Mouse (Mus musculus) neural tube, embryonic 10.5 days (tissue): Measurements from ENCODE around the gene Arhgap9.

ENCODE experiments used
- DNase-seq: peaks from one replicate; pipeline ENCODE4 v3.0.0-alpha.2; 2017; ENCODE audit warnings: low spot score; ENCODE audit errors: extremely low spot score

Arhgap9 gene

DNA sequence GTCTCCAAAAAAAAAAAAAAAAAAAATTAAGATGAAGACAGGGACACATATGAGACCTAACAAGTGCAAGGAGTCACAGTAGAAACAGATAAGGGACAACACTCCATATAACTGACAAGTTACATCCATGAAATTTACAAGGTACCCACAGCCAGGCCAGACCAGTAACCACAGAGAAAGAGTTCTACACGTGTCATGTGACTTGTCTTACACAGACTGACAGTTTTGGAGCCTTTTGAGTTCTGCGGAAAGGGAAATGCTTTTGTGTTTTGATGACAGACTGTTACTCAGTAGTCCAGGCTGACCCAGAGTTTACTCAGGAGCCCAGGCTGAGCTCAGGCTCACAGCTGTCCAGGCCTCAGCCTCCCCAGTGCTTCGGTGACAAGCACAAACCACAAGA lies 21.3 kb downstream of the Arhgap9 start:
- no peak for DNase-seq

DNA sequence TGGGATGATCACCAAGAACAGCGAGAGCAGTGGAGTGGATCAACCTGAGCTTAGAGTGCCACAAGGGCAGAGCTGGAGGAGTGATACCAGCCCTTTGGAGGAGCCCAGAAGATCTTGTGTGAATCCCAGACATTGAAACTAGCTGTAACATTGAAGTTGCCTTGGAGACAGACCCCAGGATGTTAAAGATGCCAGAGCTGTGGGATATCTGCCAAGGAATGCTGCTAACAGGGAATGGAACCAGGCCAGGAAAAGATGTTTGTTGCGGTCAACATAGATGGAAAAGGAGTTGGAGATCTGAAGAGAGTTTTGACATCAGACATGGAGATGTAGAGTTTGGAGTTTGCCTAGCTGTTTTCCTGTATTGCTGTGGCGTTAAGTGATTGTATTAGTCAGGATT lies 24.4 kb downstream of the Arhgap9 start:
- DNase-seq: no peak

DNA sequence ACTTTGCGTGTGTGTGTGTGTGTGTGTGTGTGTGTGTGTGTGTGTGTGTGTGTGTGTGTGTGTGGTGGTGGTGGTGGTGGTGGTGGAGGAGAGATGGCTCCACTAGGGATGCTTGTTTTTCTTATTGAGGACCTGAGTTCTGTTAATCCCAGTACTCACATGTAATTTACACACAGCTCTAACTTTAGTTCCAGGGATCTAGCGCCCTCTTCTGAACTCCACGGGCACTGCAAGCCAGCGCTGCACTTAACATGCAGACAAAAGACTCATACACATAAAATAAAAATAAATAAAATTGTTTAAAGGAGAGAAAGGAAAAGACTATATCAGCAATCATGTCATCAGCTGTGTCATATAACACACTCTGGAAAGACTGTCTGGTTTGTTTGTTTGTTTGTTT lies 27.2 kb downstream of the Arhgap9 start:
- DNase-seq: peak; percentile 13

DNA sequence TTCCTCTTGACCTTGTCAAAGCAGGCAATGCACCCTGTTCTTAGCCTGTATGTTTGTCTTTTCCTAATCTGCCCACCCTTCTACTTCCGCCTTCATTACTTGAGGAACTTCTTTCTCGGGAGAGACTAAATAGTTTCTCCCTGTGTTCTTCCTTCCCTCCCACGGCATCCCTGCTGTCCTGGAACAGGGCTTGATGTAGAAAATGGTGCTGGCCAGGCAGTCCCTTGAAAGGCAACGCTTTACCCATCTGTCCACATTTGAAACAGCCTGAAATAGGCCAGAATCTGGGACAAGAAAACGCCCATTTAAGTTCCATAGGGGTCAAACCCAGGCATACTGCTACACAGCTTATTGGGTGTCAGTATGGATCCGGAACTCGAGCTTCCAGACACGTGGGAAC lies 28.0 kb downstream of the Arhgap9 start:
- DNase-seq: no peak

DNA sequence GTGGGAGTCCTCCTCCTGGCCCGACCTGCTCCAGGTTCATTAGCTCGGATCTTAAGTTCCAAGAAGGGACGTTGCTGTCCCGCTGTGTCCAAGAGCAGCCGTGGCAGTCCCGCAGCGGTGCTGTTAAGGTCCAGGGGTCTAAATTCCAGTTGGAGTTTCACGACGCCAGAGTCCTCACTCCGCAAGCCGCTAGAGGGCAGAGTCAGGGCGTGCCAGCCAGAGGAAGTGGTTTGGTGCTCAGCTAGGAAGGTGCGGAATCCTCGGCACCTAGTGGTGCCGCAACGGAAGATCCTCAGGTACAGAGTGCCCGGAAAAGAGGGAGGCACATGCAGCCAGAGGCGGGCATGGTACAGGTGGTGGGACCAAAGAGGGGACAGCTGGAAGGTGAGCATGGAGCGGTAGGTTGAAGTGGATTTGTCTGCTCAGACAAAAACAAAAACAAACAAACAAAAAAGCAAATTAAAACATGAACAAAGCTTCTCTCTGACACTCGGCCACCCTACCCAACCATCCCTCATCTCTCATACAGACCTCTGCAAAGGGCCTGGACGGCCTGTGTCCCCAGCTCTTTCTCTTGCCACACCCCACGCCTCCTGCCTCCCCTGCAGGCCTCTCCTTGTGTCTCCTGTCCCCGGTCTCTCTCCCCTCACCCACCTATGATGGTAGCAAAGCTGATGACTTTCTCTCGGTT lies 29.0 kb downstream of the Arhgap9 start:
- peak; percentile 72 for DNase-seq

DNA sequence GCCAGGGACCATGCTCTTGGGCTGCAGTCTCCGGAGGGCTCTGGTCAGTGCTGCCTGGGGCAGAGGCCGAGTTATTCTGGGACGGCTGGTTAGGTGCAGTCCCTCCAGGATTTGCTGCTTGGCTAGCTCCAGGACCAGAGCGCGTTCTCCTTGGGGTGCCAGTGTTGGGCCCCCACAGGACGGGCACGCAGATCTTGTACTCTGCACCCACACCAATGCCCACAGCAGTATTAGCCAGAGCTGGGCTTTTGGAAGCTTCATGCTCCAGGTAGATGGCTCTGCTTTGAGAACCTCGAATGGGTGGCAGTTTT lies 29.5 kb downstream of the Arhgap9 start:
- no peak for DNase-seq

DNA sequence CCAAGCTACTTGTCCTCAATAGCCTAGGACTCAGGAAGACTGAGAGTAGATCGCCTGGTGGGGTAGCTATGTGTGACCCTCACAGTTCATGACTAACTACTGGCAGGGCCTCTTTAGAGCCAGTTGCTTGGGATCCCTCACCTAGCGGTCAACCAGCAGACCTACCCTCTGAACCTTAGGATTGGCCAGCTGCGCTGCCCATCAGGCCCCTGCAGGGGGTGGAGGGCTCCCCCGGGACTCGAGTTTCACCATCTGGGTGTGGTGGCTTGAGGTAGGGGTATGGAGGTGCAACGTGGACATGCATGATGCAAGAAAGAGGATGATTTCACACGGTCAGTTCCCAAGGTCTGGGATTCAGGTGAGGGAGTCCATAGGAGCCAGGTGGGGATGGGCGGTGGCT lies 30.0 kb downstream of the Arhgap9 start:
- no peak for DNase-seq

DNA sequence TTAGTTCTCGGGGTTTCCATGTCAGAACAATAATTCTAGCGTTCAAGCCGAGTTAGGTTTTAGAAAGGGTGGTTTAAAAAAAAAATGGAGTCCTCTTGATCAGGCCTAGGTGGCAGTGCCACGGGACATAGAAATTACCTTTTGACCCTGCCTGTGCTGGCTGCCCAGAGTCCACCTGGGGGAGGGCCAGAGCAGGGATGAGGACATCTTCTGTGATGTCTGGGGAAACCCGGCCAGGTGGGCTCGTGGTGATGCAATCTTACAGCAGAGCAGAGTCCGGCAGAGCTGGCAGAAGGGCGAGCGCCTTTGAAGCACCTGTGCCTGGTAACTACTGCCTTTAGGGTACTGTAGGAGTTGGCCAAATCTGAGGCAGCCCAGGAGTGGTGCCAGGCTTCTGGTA lies 30.4 kb downstream of the Arhgap9 start:
- no peak for DNase-seq

DNA sequence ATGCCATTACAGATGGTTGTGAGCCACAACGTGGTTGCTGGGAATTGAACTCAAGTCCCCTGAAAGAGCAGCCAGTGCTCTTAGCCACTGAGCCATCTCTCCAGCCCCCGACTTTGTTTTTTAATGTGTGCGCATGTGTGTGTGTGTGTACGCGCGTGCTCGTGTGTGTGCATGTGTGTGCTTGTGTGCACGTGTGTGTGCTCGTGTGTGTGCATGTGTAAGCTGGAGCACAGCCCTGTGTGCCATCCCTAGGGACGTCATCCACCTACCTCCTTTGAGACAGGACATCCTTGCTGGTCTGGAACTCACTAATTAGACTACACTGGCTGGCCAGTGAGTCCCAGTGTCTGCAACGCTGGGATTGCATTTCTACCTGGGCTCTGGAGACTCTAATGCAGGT lies 31.0 kb downstream of the Arhgap9 start:
- no peak for DNase-seq

DNA sequence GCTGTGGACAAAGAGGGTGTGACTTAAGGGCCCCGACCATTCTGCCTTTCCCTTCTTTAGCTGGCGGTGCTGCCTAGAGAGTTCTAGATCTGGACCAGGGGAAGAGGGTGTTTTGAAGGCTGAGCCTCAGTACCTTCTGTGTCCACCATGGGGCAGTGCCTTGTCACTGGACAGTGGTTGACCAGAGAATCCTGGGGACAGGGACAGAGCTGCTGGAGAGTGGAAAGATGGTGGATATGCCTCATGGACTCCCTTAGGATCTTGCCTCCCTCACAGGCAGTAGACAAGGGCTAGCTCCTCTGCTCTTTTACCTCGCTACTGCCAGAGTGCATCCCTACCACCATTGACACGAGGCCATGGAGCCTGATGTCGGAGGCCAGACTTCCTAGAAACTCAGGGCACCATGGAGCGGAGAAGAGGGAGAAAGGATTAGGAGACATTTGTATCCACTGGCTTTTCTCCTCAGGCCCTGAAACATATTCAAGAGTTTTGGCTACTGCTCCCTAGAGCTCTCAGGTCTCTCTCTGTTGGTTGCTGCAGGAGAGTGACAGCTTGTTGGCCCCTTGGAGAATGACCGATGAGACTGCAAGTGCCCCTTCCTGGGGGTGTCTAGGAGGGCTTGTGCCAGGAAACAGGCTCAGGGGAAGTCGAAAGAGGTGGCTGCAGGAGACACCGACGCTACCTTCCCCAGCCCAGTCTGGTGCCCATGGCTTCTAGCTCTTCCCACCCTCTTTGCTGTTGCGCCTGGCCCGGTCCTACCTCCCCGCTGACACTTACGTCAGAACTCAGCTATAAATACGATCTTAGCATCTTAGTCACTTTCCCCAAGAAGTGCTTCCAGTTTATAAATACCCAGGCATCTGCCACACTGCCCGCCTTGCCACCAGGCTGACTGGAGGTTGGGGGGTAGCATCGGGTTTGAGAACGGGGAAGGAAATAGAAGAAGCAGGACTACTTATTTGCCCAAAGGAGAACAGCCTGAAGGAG lies 32.4 kb downstream of the Arhgap9 start, which contains the start of gene Inhbe:
Inhbe (minus strand) TSS at position 503 of the 987 bp plus-strand sequence.
- DNase-seq: no peak

DNA sequence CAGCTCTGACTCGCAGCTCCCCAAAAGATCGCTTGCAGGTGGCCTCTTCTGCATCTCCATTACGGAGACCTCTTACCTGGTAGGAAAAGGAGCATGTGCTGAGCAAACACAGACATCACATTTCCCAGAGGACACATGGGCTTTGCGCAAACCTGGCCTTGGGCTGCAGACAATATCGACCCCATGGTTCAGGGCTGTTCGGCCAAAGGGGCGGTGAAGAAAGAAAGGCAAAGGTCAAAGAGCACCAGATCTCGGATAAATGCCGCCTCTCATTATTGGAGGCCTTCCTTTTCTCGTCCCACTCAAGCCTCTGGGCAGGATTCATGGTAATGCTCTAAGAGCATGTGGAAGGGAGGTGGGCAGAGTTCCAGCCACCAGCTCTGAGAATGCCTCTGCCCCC lies 33.6 kb downstream of the Arhgap9 start:
- no peak for DNase-seq

DNA sequence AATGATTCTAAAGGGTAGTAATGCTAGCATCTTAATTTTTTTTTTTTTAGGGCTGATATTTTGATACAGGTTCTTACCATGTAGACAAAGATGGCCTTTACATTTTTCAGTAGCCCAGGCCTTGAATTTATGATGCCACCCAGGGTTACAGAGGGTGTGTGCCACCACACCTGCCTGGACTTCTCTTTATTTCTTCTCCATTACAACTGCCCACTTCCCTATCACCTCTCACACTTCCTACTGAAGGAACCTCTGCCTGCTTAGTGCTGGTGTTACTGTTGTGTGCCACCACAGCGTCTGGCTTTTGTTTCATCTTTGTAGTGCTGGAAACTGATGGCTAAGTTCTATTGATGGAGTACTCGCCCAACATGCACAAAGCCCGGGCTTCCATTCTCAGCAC lies 39.0 kb downstream of the Arhgap9 start:
- DNase-seq: no peak

DNA sequence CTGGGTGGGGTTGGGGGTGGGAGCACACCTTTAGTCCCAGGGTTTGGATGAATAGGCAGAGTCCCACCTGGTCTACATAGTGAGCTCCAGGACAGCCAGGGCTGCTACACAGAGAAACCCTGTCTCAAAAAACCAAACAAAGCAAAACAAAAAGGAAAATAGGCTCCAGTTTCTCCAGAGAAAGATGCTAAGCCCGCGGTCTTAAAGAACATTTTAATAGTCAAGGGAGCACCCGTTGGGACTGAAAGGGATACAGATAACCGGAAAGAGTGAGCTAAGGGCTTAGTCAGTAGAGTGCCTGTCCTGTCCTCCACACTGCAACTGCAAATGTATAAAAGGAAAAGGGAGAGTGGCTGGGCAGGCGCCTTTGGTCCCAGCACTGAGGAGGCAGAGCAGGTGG lies 45.4 kb downstream of the Arhgap9 start:
- DNase-seq: no peak

DNA sequence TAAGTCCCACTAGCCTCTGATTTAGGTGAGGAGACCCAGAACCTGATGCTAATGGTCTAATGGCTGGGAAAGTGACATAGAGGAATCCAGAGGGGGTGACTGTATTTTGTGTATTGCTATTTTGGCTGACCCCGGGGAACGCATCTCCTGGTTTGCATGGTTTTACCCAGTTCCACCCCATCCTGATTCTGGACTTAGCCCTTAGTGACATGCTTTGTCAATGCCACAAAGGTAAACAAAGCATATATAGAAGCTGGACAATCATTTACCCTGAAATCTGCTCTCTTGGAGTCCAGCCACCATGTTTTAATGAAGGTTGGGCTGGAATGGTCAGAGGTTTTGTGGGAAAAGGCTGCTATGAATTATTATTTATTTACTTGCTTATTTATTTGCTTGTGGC lies 46.5 kb downstream of the Arhgap9 start:
- DNase-seq: no peak

DNA sequence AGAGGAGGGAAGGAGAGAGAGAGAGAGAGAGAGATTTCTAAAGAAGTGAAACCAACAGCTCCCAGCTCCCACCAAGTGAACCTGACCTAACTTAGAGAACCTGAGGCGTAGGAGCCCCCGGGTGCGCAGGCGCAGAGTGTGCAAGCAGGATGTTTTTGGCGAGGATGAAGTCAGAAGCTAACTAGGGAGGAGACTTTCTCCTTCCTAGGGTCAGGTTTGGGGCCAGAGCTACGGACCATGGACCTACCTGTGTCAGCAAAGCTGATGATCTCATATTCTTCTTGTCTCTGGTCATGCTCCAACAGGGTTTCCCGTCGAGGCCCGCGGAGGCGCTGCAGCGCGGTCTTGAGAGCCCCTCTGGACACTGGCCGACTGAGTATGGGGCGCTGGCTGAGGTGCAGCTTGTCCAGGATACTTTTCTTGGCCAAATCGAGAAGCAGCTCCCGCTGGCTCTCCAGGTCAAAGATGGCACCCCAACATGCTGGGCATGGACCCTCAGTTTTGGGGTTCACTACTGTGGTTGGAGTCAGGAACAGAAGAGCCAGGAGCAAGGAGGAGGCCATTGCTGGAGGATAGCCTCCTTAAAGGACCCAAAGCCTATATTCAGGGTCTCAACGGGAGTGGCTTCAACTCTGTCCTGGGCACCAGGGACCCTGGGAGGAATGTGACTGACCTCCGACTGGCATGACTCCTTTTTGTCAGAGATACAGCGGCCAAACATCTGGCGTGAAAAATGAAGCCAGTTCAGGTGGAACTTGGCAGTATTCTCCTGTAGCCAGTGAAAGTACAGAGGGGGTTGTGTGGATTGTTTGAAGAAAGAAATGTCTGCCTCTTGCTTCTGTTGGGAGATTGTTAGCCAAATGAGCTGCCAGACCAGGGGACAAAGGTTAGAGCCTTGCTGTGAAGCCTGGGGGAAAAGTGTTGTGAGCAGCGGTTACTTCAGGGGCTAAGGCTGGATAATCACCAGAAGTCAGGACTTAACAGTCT lies 48.4 kb downstream of the Arhgap9 start, which contains the start of gene Inhbc:
Inhbc (minus strand) TSS at position 598 of the 987 bp plus-strand sequence.
- DNase-seq: no peak

DNA sequence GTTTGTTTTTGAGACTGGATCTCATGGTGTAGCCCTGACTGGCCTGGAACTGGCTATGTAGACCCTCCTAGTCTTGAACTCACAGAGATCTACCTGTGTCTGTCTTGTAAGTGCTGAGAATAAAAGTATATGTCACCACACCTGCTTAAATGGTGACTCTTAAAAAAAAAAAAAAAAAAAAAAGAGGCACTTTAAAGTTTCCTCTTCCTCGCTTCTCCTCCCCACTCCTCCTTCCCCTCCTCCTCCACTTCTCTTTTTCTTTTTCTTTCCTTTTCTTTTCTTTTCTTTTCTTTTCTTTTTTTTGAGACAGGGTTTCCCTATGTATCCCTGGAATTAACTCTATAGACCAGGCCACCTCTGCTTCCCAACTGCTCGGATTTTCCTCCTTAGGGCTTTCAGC lies 49.3 kb downstream of the Arhgap9 start:
- no peak for DNase-seq

DNA sequence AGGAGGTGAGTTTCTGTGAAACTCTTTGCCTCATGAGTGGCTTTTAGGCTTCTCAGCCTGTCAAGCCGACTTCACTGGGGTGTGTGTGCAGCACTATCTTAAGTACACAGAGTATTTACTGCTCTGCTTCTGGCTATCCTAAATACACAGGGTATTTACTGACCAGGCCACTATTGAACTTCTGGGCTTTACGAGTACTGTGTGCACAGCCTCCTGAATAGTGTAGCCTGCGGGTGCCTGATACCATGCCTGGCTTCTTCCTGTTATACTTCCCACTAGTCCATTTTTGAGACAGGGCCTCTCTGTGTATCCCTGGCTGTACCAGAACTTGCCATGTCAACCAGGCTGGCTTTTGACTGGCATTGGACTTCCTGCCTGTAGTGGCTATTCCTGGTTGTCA lies 55.9 kb downstream of the Arhgap9 start:
- DNase-seq: no peak
